Mouse (Mus musculus) liver, embryonic 18 days (tissue): ENCODE results near the gene Arhgef6. TPM values are rescaled to one million over a fixed set of nuclear protein-coding genes. Genes with fewer than 3 reads are reported as not detected.

ENCODE experiments used
- polyA plus RNA-seq: library from polyadenylated mRNA; depleted of rRNA; stranded (reverse); fragments of >200 nt; gene quantifications from 2 replicates; pipeline ENCODE4 v1.2.3, GENCODE M21; 2012; rRNA removed

The Arhgef6 gene
- polyA plus RNA-seq: 9.1 and 9.2 TPM in 2 replicates

DNA sequence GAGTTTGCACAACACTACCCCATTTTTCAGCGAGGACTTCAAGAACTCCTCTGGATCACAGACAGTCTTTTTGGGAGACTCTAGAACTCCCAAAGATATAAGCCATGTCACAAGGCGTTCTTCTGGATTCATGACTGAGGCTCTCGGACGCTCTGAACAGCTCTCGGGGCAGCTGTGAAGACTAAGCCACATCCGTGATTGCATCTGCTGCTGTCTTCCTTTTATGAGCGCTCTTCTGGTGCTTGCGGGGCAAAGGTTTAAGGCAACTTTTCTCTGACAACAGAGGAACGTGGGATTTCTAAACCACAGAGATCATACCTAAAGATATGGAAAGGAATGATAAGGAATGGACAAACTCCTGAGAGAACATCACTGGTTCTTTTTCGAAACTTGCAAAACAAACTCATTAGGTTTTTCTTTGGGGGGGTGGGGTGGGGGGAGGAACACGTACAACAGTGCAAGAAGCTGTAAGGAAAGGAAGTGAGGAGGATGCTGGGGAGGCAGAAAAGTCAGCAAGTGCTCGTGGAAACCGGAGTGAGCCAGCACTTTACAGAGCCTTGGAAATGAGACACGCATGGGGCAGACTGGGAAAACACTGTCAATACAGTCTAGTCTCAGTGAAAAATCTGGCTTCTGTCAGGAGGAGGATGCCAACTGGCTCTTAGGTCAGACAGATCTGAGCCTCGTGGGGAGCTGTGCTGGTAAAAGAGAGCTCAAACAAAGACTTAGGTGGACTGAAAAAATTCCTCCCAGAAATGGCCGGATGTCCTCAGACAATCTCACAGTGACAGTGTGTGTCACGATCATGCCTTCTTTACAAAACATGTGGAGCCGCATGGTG lies at the start of gene Arhgef6:
Gene Arhgef6, minus strand, starts transcription at position 359 of the 841 bp plus-strand sequence.

DNA sequence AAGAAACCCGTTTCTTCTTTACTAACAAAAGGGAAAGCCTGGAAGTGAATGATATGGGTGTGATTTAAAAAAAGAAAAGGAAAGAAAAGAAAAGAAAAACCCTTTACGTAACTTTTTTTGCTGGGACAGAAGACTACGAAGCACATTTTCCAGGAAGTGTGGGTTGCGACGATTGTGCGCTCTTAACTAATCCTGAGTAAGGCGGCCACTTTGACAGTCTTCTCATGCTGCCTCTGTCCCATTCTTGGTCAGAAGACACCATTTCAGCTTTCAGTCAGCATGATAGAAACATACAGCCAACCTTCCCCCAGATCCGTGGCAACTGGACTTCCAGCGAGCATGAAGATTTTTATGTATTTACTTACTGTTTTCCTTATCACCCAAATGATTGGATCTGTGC lies 126.7 kb downstream of the Arhgef6 start, which contains the start of gene Cd40lg:
Gene Cd40lg, plus strand, starts transcription at position 268 of the 400 bp plus-strand sequence.

Other genes with a start within 250 kb of the Arhgef6 start
- not detected in 2 replicates for gene Cd40lg, start 126.6 kb downstream of the Arhgef6 start, polyA plus RNA-seq
- gene Rbmx, start 54.3 kb upstream of the Arhgef6 start, polyA plus RNA-seq: 21.6 and 25.7 TPM in 2 replicates
- gene Gm364, start 70.4 kb upstream of the Arhgef6 start, polyA plus RNA-seq: not detected in 2 replicates
- not detected in 2 replicates for gene Gpr101, start 165.0 kb upstream of the Arhgef6 start, polyA plus RNA-seq